Mouse (Mus musculus) liver, embryonic 14.5 days (tissue): ENCODE measurements around the gene Cxcl14.

Experiments
- CTCF ChIP-seq: IDR thresholded peaks from 2 replicates; pipeline ENCODE4 v1.5.1; 2016; ENCODE audit warnings: antibody characterized with exemption, low read depth, control low read depth
- EP300 ChIP-seq: IDR thresholded peaks from 2 replicates; pipeline ENCODE4 v1.6.1; 2016; ENCODE audit warnings: antibody characterized with exemption, low read depth

DNA sequence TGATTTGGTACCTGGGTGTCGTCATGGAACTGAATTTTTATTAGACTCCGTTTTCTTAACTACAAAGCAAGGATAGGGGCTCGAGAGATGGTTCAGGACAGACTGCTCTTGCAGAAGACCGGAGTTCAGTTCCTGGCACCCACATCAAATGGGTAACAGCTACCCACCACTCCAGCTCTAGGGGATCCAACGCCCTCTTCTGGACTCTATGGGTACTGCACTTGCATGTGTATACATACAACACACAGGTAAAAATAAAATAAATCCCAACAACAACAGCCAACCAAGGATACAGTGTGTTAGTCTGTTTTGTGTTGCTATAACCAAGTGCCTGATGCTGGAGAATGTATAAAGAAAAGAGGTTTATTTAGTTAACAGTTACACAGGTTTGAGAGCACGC, 16.0 kb downstream of the Cxcl14 start:
- TF ChIP-seq CTCF (peak; percentile 40; the same call in 1 of the 2 replicates), EP300 (no peak)
